Mouse (Mus musculus) T-cell, adult 2 months (primary cell): ENCODE data around the gene Gabra2.

ENCODE experiments used
- DNase-seq: peaks from one replicate; pipeline ENCODE4 v3.0.0; 2022; ENCODE audit warnings: low spot score

Gene Gabra2

DNA sequence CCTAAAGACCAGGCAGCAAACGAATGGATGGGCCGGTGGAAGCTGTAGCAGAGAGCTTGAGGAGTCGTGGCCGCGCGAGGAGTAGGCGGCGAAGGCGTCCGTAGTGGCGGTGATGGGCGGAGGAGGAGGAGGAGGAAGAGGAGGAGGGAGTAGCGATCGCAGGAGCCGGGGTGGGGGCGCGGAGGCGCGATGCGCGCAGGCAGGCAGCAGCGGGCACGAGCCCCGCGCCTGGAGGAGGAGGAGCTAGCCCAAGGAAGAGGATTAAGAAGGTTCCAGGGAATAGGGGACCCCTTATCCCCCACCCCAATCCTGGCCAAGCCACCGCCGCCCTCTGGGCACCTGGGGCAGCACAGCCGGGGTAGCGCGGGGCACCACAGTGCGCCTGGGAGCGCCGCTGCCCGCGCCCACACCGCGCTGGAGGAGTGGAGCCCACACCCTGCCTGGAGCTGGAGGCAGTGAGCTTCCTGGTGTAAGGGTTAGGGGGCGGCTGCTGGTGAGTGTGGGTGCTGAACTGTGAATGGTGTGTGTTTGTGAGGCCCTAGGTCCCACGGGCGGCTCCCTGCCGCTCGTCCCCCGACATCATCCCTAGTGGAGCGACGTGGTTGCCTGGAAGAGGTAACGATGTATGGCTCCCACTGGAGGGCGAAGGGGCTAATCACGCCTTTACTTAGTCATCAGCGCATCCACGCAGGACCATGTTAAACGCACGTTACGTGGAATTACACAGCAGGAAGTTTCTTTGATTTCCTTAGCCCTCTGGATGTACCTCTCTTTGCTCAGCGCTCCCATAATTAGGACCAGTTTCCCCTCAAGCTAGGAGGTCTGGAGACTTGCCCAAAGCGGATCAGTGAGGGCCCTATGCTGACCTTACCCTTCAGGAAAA, at the start of gene Gabra2:
TSS of gene Gabra2 (minus strand) at position 125 of the 883 bp plus-strand sequence.
- DNase-seq, result no peak

DNA sequence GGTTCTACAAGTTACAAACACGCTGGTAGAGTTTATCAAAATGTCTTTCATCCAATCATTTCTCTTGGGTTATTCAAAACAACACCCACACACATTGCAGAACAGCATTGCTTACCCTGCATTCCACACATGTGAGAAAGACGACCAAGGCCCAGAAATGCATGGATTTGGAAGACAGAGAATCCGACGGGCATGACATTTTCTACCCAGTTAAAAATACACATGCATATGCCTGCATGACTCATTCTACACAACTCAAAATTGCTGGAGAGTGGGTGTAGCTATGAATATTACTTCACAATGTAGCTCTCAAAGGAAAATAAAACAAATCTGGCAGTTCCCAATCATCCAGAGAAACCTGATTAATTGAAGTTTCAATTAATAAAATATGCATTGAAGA, 41.0 kb upstream of the Gabra2 start:
- DNase-seq, result no peak

DNA sequence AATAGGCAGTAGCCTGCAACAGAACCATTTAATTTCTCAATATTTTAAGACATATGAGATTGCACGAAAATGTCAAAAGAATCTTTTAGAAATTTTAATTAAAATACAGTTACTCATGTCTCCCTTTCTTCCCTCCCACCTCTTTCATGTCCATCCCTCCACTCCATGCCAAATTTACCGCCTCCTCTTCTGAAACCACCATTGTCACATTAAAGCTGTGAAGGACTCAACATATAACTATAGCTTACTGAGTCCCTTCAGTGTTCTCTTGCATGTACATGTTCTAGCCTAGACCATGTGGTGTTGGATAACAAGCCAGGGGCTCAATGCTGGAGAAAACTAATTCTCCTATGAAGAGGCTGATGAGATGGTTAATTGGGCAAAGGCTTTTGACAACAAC, 40.2 kb upstream of the Gabra2 start:
- DNase-seq, result no peak

DNA sequence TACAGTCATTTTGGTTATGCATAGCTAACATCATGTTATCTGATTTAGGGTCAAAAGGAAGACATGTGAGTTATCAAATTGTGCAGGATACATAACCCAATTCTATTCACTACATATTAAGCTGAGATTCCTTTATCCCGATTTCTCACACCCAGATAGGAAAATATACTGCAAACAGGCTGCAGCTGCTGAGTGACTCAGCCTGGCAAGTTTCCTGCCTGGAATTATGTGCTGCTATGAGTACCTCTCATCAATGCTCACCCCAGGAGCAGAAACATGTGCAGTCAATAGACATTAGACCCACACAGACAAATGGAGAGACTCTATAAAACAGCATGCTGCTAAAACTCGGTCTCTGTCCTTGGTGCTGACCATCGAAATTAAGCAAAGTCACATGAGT, 32.1 kb upstream of the Gabra2 start:
- DNase-seq, result no peak

DNA sequence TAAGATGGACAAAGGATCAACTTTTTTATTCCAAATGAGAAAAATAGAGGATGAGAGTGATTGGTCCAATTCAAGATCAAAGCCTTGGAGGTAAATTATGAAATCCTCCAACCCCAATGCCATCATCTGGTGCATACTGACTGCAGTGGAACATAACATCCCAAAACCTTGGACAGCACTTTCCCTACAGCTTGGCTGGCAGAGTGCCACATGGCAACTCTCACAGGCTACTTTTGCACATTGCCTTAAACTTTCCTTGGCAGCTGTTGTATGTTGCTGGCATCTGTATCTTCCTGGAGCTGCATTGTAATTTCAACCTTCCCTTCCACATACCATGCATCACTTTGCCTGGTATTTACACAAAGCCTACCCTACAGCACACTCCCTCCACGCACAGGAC, 19.6 kb upstream of the Gabra2 start:
- no peak for DNase-seq

DNA sequence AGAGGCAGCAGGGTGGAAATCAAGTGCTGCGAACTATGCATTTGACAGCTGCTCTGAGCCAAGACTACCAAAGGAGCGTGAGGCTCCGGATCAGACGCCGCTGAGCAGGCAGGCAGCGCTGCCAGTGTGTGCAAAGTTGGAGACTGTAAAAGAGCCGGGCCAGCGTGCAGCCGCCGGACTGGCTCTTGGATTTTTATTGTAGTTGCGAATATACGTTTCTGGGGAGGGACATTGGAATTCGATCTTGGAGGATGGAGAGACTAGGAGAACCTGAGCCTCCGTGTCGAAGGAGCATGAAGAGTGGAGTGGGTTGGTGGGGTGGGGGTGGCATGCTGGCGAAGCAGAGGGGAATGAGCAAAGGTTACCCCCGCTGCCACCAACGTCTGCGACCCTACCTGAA, 469 bp downstream of the Gabra2 start:
- DNase-seq, result no peak

DNA sequence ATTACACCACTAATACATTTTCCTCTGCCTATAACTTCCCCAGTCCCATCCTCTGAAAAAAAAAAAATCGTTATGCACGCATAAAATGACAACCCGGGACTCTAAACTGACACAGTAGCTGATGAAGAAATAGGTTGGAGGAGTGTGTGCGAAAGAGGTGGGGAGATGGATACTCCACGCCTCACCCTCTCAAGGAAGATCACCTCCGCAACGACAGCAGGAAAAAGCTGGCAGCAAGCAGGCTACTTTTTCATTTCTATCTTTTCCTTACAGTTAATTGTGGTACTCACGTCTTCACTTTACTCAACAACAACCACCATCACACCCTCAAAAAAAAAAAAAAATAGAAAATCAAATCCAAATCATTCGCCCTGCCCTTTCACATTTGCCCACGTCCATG, 873 bp downstream of the Gabra2 start:
- no peak for DNase-seq

DNA sequence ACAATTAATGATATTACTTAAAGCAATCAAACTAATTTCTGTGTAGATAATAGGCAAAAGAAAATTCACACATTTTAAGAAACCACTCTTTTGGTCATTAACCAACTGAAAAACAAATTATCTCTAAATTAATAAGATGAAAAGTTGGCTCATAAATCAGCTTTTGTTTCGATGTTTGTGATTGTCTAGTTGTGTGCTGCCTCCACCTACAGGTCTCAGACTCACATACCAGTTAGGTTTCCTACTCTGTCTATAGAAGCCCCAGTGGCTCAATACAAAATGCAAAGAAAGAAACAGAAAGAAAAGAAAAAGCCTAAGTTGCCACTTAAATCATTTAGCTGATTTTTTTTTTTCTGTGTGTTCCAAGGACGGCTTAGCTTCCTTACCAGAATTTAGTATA, 1.8 kb downstream of the Gabra2 start:
- DNase-seq, result no peak

DNA sequence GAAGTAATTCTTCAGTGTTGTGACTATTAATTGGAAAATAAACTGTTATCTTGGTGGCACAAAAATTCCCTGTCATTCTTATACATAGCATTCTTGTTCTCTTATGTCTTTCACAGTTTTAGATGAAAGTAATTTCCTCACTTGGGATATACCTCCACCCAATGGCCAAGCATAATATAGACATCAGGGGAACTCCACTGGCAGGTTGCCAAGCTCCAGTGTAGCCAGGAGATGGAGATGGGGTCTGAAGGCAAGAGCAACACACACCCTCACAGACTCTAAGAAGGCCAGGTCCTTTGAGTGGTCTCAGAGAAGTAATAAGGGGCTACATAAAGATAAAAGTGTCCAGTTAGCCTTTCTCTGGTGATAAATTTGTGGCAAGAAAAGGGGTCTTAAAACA, 3.2 kb downstream of the Gabra2 start:
- no peak for DNase-seq

DNA sequence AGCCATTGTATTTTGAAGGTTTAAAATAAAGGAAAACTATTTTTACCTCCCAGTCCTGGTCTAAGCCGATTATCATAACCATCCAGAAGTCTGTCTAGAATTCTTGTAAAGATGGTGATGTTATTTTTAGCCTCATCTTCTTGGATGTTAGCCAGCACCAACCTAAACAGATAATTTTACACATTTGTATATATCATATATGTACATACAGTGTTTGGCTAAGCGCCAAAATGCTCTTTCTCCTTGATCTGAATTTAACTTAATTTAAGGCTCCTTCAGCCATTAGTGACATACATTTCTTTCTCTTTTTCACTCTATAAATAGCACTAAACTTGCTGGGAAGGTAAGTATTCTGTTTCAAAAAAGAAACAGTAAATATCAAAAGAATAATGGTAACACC, 3.7 kb downstream of the Gabra2 start:
- no peak for DNase-seq

DNA sequence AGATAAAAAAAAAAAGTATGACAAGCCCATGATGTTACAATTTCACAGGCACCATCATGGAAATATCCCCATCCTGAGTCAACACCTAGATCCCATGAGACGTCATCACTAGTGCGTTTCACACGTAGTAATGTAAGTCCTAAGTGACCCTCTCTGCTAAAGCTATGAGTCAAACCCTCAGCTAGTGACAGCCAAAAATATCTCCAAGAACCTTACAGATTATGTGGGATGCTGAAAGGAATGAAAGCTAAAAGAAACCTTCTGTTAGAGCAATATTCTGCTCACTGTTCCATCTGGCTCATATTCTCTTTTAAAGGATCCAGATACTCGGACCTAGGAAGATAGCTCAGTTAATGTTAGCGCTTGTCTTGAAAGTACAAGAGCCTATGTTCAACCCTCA, 16.8 kb downstream of the Gabra2 start:
- no peak for DNase-seq

DNA sequence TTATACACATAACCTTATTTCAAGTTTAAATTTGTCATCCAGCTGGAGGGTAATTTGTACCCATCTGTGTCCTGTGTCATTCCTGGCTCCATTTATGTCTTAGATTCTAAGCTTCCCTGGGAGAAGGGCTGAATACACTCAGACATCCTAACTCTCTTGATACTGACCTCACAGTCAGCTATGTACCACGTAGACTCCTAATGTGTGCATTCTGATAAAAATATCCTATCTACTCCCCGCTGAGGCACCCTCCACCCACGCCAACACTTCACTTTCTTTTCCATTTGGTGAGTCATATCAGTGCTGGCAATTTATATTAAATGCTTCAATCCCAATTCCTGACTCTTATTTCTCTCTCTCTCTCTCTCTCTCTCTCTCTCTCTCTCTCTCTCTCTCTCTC, 34.0 kb downstream of the Gabra2 start:
- no peak for DNase-seq

DNA sequence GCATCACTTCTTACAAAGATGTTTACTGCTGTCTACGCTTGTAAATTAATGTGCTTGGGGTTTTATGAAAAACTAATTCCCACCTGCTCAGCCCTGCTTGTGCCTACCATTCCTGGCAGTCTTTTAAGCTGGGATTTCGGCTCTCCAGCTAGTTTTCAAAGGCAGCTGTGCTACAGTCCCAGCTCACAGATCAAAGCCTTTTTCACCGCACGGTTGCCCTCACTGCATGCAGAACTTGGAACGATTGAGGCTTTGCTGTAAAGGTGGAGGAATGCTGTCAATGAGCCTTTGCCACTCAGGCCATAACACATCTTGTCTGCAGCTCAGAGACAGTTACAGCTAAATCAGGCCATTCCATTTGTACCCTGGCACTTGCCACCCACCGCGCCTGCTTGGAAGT, 37.6 kb downstream of the Gabra2 start:
- DNase-seq, result no peak

DNA sequence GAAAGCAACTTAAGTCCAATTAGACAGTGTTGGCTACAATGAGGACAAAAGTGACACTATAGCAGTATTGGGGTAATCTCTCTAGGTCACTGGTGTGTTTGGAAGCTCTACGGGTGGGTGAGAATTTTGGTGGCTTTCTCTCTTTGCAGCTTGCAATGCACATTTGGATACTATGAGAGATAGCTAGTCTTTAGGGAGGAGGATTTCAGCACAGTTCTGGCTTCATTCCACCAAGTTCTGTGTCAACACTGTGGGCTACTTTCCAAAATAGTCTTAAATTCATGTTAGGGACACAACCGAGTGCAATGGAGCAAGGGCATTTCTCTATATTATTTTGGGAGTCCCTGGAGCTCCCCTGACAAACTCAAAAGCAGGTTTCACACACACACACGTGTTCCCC, 58.3 kb downstream of the Gabra2 start:
- no peak for DNase-seq

DNA sequence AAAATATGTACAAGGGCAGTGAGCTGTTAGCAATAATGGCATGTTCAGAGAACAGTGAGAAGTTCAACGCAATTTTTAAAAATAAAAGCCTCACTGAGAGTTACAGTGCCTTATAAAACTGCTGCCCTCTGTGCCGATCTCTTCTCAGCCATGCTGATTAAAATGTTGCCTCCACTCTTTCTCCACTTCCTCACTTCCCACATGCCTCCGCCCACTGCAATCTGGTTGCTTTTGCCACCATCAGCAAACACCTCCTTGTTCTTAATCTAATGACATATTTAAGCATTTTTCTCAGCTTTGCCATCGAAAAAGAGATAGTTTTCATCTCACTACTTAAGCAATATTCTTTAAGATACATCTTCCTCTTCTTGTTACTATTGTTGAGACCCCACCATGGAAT, 69.7 kb downstream of the Gabra2 start:
- no peak for DNase-seq

DNA sequence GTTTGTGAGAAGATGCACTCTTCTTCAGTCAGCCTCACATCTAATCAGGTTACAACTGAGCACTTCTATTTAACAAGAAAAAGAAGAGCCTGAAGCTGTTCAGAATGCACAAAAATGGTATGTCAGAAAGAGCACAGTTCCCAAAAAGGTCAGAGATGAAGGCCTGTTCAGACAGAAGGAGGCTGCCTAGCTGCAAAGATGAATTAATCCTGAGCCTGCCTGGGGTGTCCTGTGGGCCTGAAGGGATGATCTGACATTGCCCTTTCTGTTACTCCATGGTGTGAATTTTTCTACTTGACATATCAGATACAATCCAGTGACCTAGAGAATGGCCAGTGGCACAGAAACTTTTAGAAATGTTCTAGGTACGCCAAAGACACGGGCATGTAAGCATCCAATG, 83.9 kb downstream of the Gabra2 start:
- DNase-seq, result no peak

DNA sequence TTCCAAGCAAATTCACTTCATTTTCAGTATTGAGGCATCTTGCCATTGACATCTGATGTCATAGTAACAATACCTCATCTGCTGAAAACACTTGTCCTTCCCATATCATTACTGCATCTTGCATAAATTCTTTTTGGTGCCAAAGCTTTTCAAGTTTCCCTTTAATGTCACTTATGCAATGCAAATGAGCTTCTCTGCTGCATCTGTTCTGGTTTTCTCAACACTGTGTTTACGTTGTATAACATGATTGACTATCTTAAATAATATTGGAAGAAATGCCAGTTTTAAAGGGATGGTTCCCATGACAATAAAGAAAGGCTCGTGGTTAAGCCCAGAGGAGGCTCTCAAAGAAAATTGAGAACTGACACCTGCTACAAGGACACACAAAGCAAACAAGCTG, 84.4 kb downstream of the Gabra2 start:
- no peak for DNase-seq

DNA sequence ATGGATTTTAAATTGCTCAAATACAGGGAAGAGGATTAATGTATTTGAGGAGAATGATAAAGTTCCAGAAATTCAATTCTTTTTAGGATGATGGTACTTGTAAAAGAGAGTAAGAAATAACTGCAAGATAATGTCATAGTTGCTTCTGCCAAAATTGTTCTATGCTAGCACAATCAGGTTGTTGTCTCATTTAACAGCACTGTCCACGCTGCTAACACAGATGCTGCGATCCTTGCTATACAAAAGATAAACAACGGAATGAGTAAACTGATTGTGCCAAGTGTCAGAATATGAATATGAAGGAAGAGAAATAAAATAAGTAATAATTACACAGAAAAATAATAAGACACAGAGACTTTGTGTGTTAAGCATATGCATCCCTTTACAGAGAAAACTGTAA, 84.9 kb downstream of the Gabra2 start:
- no peak for DNase-seq

DNA sequence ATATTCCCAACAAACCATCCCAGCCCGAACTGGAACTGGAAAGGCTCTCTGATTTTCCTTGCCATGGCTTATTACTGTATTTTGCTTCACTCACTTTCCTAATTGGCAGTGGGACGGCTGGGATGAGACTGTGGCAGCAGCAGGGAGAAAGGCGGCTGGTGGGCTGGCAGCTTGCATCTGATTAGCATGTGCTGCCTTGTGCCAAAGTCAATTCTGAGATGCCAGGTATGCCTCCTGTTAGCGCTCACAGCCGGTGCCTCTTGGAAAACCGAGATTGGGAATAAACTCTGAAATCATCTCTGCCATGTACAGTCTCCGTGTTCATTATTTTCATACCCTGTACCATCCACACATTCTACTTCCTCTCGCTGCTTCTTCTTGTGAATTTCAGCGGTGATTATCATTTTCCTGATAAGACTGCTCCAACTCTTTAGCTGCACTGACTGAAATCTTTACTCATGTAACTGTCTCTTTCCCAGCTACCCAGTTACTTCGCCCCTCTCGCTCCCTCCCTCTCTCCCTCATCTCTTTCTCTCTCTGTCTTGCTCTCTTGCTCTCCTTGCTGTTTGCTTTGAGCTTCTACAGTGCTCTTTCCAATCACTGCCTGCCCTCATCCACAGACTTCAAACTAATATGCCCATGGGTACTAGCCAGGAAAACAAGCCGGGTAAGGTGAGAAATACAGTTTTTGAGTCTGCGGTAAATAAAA, 99.9 kb downstream of the Gabra2 start:
- DNase-seq, result no peak

DNA sequence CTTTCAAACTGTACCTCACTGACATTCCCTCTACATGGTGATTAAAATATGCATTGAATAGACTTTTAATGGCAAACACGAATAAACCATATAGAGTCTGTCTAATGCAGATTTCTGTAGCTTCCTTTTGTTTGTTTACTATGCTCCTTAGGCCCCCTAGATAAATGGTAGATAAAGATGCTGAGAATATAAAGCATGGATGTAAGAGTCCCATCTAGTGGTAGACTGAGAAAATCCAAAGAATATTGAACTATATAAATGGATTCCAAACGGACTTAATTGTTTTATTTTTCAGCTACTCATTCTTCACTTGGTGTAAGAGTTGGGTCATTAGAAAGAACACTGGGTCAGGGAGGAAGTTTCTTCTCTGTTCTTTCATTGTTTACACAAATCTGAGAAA, 102.4 kb downstream of the Gabra2 start:
- DNase-seq, result no peak

DNA sequence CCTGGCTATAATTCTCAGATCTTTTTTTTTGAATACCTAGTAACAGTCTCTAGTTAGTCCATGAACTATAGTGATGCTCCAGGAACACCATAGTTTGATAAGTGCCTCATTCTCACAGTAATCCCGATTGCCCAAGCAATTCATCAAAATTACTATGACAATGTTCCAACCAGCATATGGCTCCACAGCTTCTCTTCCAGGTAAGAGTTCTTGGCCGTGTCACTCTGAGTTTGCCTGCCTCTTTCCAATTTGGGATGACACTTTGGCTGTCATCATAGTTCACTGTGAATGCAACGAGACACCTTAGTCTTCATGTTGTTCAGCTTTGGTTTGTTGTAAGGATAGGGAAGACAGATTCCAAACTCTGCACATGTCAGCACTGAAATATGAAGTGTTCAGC, 104.8 kb downstream of the Gabra2 start:
- DNase-seq, result no peak
